Mouse (Mus musculus): ENCODE data around the gene Abcf3.

The Abcf3 gene

GRCm38 (mm10) chr16:20548096-20548948, at the start of gene Abcf3:
TSS of gene Abcf3 (plus strand) at chr16:20548577.
- DNase-seq (ENCODE audit: low spot score): peak; percentile 98

GRCm38 (mm10) chr16:20498677-20499475, 49.5 kb upstream of the Abcf3 start, which contains the start of gene Eif2b5:
TSS of gene Eif2b5 (plus strand) at chr16:20498817.
- peak; percentile 89 for DNase-seq (ENCODE audit: low spot score)

GRCm38 (mm10) chr16:20506000-20506399, 42.4 kb upstream of the Abcf3 start:
- DNase-seq (ENCODE audit: low spot score): no peak

GRCm38 (mm10) chr16:20509349-20509748, 39.0 kb upstream of the Abcf3 start:
- DNase-seq (ENCODE audit: low spot score): no peak

- DNase-seq (ENCODE audit: low spot score): no peak
Observed at GRCm38 (mm10) chr16:20511277-20511847, 37.0 kb upstream of the Abcf3 start.

GRCm38 (mm10) chr16:20516032-20516431, 32.3 kb upstream of the Abcf3 start:
- no peak for DNase-seq (ENCODE audit: low spot score)

GRCm38 (mm10) chr16:20516726-20517201, 31.6 kb upstream of the Abcf3 start, which contains the start of gene Dvl3:
TSS of gene Dvl3 (plus strand) at chr16:20516982.
- DNase-seq (ENCODE audit: low spot score): peak; percentile 90

- DNase-seq (ENCODE audit: low spot score): no peak
Observed at GRCm38 (mm10) chr16:20517216-20517615, 31.2 kb upstream of the Abcf3 start.

- no peak for DNase-seq (ENCODE audit: low spot score)
Observed at GRCm38 (mm10) chr16:20517701-20518374, 30.5 kb upstream of the Abcf3 start.

- no peak for DNase-seq (ENCODE audit: low spot score)
Observed at GRCm38 (mm10) chr16:20523886-20524285, 24.5 kb upstream of the Abcf3 start.

- no peak for DNase-seq (ENCODE audit: low spot score)
Observed at GRCm38 (mm10) chr16:20528779-20529178, 19.6 kb upstream of the Abcf3 start.

GRCm38 (mm10) chr16:20529375-20529774, 19.0 kb upstream of the Abcf3 start:
- no peak for DNase-seq (ENCODE audit: low spot score)

GRCm38 (mm10) chr16:20530941-20531340, 17.4 kb upstream of the Abcf3 start:
- DNase-seq (ENCODE audit: low spot score): no peak

GRCm38 (mm10) chr16:20534617-20535295, 13.6 kb upstream of the Abcf3 start:
- DNase-seq (ENCODE audit: low spot score): no peak

GRCm38 (mm10) chr16:20535296-20536080, 12.9 kb upstream of the Abcf3 start, which contains the start of gene Ap2m1:
TSS of gene Ap2m1 (plus strand) at chr16:20535478.
- peak; percentile 97 for DNase-seq (ENCODE audit: low spot score)

- DNase-seq (ENCODE audit: low spot score): no peak
Observed at GRCm38 (mm10) chr16:20536081-20536665, 12.2 kb upstream of the Abcf3 start.

GRCm38 (mm10) chr16:20537071-20537471, 11.3 kb upstream of the Abcf3 start:
- no peak for DNase-seq (ENCODE audit: low spot score)

- no peak for DNase-seq (ENCODE audit: low spot score)
Observed at GRCm38 (mm10) chr16:20537601-20538320, 10.6 kb upstream of the Abcf3 start.

GRCm38 (mm10) chr16:20539649-20540048, 8.7 kb upstream of the Abcf3 start:
- no peak for DNase-seq (ENCODE audit: low spot score)

All from ovary, adult 18-20 months (tissue).